Mouse (Mus musculus) heart, adult 2 months (tissue): ENCODE measurements around the gene Wwc2. TPM values are rescaled to one million over a fixed set of nuclear protein-coding genes. Genes with fewer than 3 reads are reported as not detected.
A peak's percentile ranks its signal among the peaks of the same experiment; 100 is the strongest.

Source experiments
- DNase-seq, 2 experiments: peaks; one replicate each; pipeline ENCODE4 v3.0.0; 2021
- H3K27ac ChIP-seq: fragments of 200-600 bp; 2 replicates; pipeline ENCODE4 v1.8.1; 2022
- H3K27me3 ChIP-seq: fragments of 200-500 bp; 2 replicates; pipeline ENCODE4 v1.6.1; 2012; ENCODE audit warnings: mild to moderate bottlenecking, low read length, inconsistent platforms, mixed read lengths; ENCODE audit not compliant: control insufficient read depth, insufficient read depth
- H3K36me3 ChIP-seq: fragments of 200-500 bp; 2 replicates; pipeline ENCODE4 v1.6.1; 2012; ENCODE audit warnings: low read length, inconsistent platforms; ENCODE audit not compliant: control insufficient read depth, insufficient read depth
- H3K4me1 ChIP-seq: fragments of 200-500 bp; 2 replicates; pipeline ENCODE4 v1.6.1; 2011; ENCODE audit warnings: low read length; ENCODE audit not compliant: control insufficient read depth, insufficient read depth
- H3K4me3 ChIP-seq: fragments of 200-600 bp; 2 replicates; pipeline ENCODE4 v1.8.1; 2022
- H3K79me2 ChIP-seq: fragments of 200-500 bp; replicated peaks from 2 replicates; pipeline ENCODE4 v1.6.1; 2012; ENCODE audit warnings: mild to moderate bottlenecking, inconsistent platforms, low read length, moderate library complexity, mixed read lengths; ENCODE audit not compliant: control insufficient read depth, insufficient read depth
- H3K9ac ChIP-seq: fragments of 200-500 bp; 2 replicates; pipeline ENCODE4 v1.6.1; 2012; ENCODE audit warnings: low read depth, mild to moderate bottlenecking, control low read depth, inconsistent platforms, low read length, mixed read lengths
- CTCF ChIP-seq: fragments of 200-600 bp; IDR thresholded peaks from 2 replicates; pipeline ENCODE4 v1.8.1; 2022; ENCODE audit warnings: antibody characterized with exemption, mild to moderate bottlenecking, moderate library complexity
- EP300 ChIP-seq: fragments of 200-500 bp; IDR thresholded peaks from 2 replicates; pipeline ENCODE4 v1.6.1; 2011; ENCODE audit warnings: low read depth, low read length, control low read depth; ENCODE audit not compliant: insufficient read depth
- POLR2A ChIP-seq: fragments of 200-500 bp; IDR thresholded peaks from 2 replicates; pipeline ENCODE4 v1.6.1; 2011; ENCODE audit warnings: mild to moderate bottlenecking, low read depth, low read length, control low read depth; ENCODE audit not compliant: insufficient read depth
- WGBS: fragments of 180-500 bp; shearing (Covaris S2); methylation state at CpG from one replicate; pipeline ENCODE4 v1.1.7; 2018; 5-methylcytosine and 5-hydroxymethylcytosine counted together
- intact Hi-C: fragments of 180-260 bp; cut with DNase I; formaldehyde crosslinking; loops from one replicate; pipeline ENCODE4 v1.15.1; 2025
- polyA plus RNA-seq: library from polyadenylated mRNA; depleted of rRNA; stranded (reverse); fragments of >200 nt; gene quantifications from 2 replicates; pipeline ENCODE4 v1.2.3, GENCODE M21; 2012
- total RNA-seq, 2 experiments: library from RNA; stranded (reverse); gene quantifications; 2 replicates each; pipeline ENCODE4 v1.2.3; 2021

Gene Wwc2
- total and polyA plus RNA-seq, 3 experiments = 8.3 to 26.9 (median 25.2) TPM

DNA sequence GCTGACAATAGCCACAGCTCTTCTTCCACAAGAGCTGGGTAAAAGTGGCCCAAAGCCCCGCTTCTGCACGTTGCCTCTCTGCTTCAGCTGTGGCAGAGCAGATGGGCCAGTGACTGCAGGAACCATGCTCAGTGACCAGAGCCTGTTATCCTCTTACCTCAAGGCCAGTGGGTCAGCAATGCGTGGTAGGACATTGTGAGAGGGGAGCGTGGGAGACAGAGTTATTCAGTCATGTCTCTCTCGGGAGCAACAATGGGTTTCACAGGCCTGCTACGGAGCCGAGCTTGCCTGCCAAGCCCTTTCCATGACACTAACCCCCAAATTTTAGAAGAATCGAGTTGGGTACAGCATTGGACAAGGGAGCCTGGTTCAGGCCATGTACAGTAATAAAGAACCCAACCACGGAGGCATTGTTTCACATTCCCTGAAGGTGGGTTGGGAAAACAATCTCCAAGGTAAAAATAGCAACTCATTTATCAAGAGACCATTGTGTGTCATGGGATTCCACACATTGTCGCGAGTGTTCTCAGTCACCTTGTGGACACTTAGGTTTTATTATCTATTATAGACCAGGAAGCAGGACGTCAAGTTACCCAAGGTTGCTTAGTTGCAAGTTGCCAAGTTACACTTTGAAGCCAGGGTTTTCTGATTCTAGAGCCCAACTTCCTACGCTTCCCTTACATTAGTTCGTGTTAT lies 180.6 kb downstream of the Wwc2 start:
- no peak overlapping the region for H3K9ac ChIP-seq
- no peaks in the 10 kb centered on the region for H3K27me3 ChIP-seq
- intact Hi-C loops = no loop called here
- no peak overlapping the region for H3K27ac ChIP-seq
- no peak for DNase-seq
- peaks cover 2% of the 10 kb centered on the region; the same call in 1 of the 2 replicates for H3K4me1 ChIP-seq
- TF ChIP-seq POLR2A (no peak), CTCF (no peak), EP300 (no peak)
- WGBS = 56% methylated on average over 14 of the region's 14 CpGs
- no peaks in the 10 kb centered on the region for H3K79me2 ChIP-seq
- no peak overlapping the region for H3K4me3 ChIP-seq
- H3K36me3 ChIP-seq = no peaks in the 10 kb centered on the region

GRCm38 (mm10) chr8:47804262-47804661 lies 186.5 kb downstream of the Wwc2 start:
- Histone ChIP-seq H3K27me3 (no peaks in the 10 kb centered on the region), H3K79me2 (no peaks in the 10 kb centered on the region), H3K36me3 (no peaks in the 10 kb centered on the region), H3K4me1 (no peaks in the 10 kb centered on the region), H3K27ac (no peak overlapping the region), H3K4me3 (no peak overlapping the region), H3K9ac (no peak overlapping the region)
- TF ChIP-seq POLR2A (no peak), CTCF (no peak), EP300 (no peak)
- intact Hi-C loops = no loop called here
- 87% methylated on average over 1 of the region's 1 CpGs for WGBS
- no peak for DNase-seq

DNA sequence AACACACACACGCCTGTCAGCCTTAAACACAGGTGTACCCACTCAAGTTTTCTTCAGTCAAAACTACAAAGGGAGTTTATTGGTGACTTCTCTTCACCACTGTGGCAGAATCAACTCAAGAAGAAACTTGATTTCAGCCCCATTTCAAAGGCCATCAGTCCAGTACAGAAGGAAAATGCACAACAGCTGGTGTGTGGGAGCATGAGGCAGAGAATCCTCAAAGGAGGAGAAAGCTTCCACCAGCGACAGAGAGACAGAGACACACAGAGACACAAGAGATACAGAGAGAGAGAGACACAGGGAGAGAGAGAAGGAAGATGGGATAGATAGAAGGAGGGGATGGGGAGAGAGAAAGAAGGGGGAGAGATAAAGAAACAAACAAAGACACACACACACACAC lies 188.4 kb downstream of the Wwc2 start:
- H3K4me1 ChIP-seq = no peaks in the 10 kb centered on the region
- H3K4me3 ChIP-seq = no peak overlapping the region
- no peak overlapping the region for H3K9ac ChIP-seq
- no peak for DNase-seq
- H3K36me3 ChIP-seq = no peaks in the 10 kb centered on the region
- no peak for TF ChIP-seq POLR2A
- no peak for TF ChIP-seq EP300
- TF ChIP-seq CTCF = no peak
- intact Hi-C loops = no loop called here
- WGBS = 84% methylated on average over 2 of the region's 2 CpGs
- H3K27me3 ChIP-seq = no peaks in the 10 kb centered on the region
- no peaks in the 10 kb centered on the region for H3K79me2 ChIP-seq
- no peak overlapping the region for H3K27ac ChIP-seq

- WGBS = 57% methylated on average over 6 of the region's 6 CpGs
- intact Hi-C loops = no loop called here
- H3K9ac ChIP-seq = no peak overlapping the region
- no peaks in the 10 kb centered on the region for H3K27me3 ChIP-seq
- H3K79me2 ChIP-seq = no peaks in the 10 kb centered on the region
- H3K4me3 ChIP-seq = no peak overlapping the region
- H3K4me1 ChIP-seq = no peaks in the 10 kb centered on the region
- no peak for DNase-seq
- no peaks in the 10 kb centered on the region for H3K36me3 ChIP-seq
- TF ChIP-seq CTCF (no peak), EP300 (no peak), POLR2A (no peak)
- no peak overlapping the region for H3K27ac ChIP-seq
These were observed 191.3 kb downstream of the Wwc2 start for GRCm38 (mm10) chr8:47799438-47799837.

DNA sequence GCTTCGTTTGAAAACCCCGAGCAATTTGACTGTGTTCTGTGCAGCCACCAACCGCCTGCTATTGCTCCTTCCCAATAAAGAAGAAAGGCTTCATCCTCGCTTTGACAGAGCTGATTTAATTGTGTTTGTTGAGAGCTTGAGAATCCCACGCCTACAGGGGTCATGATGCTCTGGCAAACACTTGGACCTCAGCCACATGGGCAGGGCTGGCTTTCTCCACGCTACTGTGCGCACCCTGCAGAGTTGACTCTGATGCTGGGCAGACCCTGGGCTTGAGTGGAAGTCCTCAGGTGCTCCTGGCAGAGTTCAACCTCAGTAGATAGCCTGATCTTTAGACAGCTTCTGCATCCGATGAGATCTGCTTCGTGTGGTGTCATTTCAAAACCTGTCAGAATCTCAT lies 198.7 kb downstream of the Wwc2 start:
- H3K4me1 ChIP-seq = peaks cover 2% of the 10 kb centered on the region; the same call in 1 of the 2 replicates
- TF ChIP-seq CTCF (no peak), POLR2A (no peak), EP300 (no peak)
- no peaks in the 10 kb centered on the region for H3K36me3 ChIP-seq
- no peak for DNase-seq
- H3K9ac ChIP-seq = no peak overlapping the region
- no peak overlapping the region for H3K27ac ChIP-seq
- H3K4me3 ChIP-seq = no peak overlapping the region
- 79% methylated on average over 9 of the region's 9 CpGs for WGBS
- intact Hi-C loops = no loop called here
- H3K27me3 ChIP-seq = no peaks in the 10 kb centered on the region
- no peaks in the 10 kb centered on the region for H3K79me2 ChIP-seq

GRCm38 (mm10) chr8:47787705-47788104 lies 203.0 kb downstream of the Wwc2 start:
- Histone ChIP-seq H3K27ac (peak overlapping the region; percentile 61), H3K9ac (peak overlapping the region; percentile 23; the same call in 1 of the 2 replicates), H3K27me3 (no peaks in the 10 kb centered on the region), H3K36me3 (no peaks in the 10 kb centered on the region), H3K4me1 (peaks cover 2% of the 10 kb centered on the region; the same call in 1 of the 2 replicates), H3K79me2 (no peaks in the 10 kb centered on the region), H3K4me3 (no peak overlapping the region)
- TF ChIP-seq EP300 (no peak), CTCF (no peak), POLR2A (no peak)
- peak; percentile 31 to 52 for DNase-seq
- intact Hi-C loops = no loop called here
- 16% methylated on average over 10 of the region's 10 CpGs for WGBS
